In genomic region chr11:94361166-94361870, GRCm38 (mm10) we compare ENCODE assay signal across 15 mouse cellular contexts.
"Had no signal": no experiment of that assay in that cellular context is flagged by ENCODE, and none has a peak within 500 bp of the region (broad histone marks: within the 10 kb centered on the region; RNA-seq: fewer than 3 reads in every experiment).

No protein-coding gene starts in this region.

- ATAC-seq: liver, embryonic 12.5 days; midbrain, embryonic 16.5 days had no signal

- H3K4me1 ChIP-seq: limb, embryonic 13.5 days; liver, embryonic 12.5 days; midbrain, embryonic 12.5 days had no signal

- H3K27ac ChIP-seq: kidney, postnatal 0 days; limb, embryonic 13.5 days; liver, embryonic 12.5 days; macrophage; midbrain, embryonic 12.5 days; stomach, postnatal 0 days had no signal

- H3K4me3 ChIP-seq: limb, embryonic 13.5 days; liver, embryonic 12.5 days; megakaryocyte, embryonic 14.5 days; midbrain, embryonic 12.5 days had no signal

- H3K27me3 ChIP-seq: limb, embryonic 13.5 days; midbrain, embryonic 12.5 days had no signal

- DNase-seq: kidney, adult 9 months; kidney, postnatal 36 days; layer of hippocampus, adult 9-11 months; layer of hippocampus, postnatal 36 days; left cerebral cortex, postnatal 4 days; lung, embryonic 14.5 days; lung, postnatal 10 days had no signal
